Mouse (Mus musculus) urinary bladder, postnatal 36 days (tissue): ENCODE results near the gene Gm2174.

Source experiments
- DNase-seq, 2 experiments: peaks; one replicate each; pipeline ENCODE4 v3.0.0; 2022; ENCODE audit warnings: low spot score in 2 of 2, mixed read lengths in 1 of 2

Gm2174 gene

DNA sequence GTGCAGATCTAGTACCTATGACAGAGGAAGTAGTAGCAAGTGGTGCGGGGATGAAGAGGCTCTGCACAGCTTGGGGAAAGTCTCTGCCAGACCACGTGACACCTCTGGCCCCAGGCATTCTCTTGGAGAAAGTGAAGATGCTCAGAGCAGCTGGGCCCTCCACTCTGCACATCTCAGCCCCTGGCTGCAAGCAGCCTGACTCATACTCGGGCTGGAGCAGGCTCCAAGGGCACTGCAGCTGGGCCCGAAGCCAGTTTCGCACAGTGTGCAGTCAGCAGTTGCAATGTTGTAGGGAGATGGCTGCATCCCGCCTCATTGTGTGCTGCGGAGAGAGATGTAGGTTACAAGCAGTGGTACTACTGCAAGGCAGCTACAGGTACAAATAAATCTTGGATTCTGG lies 49.5 kb downstream of the Gm2174 start:
- DNase-seq, result no peak
